In genomic region chr5:124353726-124354547, GRCm38 (mm10) we compare ENCODE assay signal across 8 mouse cellular contexts. TPM values are rescaled to one million over a fixed set of nuclear protein-coding genes. Genes with fewer than 3 reads are reported as not detected.
DNase-seq lines count a peak whose midpoint lies in the region; ATAC-seq and TF ChIP-seq lines count a peak whose summit lies in the region.

No protein-coding gene starts in this region.

- H3K9me3 ChIP-seq in heart, postnatal 0 days (replicated peaks; ENCODE audit: control insufficient read depth, low read length) = no peaks in the 10 kb centered on the region
- H3K9me3 ChIP-seq in megakaryocyte, embryonic 14.5 days = no peaks in the 10 kb centered on the region

- TF ChIP-seq POLR2A in embryonic fibroblast, embryonic 13.5 days (IDR thresholded peaks at IDR 0.05; ENCODE audit: low read depth, low read length) = peak; percentile 23; the same call in 1 of the 2 replicates
- no peak; the same call in 1 of the 2 replicates for TF ChIP-seq POLR2A in small intestine, adult 2 months (IDR thresholded peaks at IDR 0.05; ENCODE audit: low read depth, low read length)

- ATAC-seq in heart, postnatal 0 days (ENCODE audit: insufficient read depth, low read depth) = peak; percentile 33
- ATAC-seq in monocyte, adult 5-6 weeks (replicated peaks; ENCODE audit: insufficient number of reproducible peaks, low FRiP score, low TSS enrichment, poor library complexity, severe bottlenecking) = no peak

- H3K9ac ChIP-seq in heart, postnatal 0 days (replicated peaks; ENCODE audit: low read depth, low read length) = peak overlapping the region; percentile 98

- TF ChIP-seq EP300 in heart, postnatal 0 days (IDR thresholded peaks at IDR 0.05; ENCODE audit: low read depth) = no peak

- DNase-seq in CD4-positive helper T cell, adult 2 months (ENCODE audit: low read depth, low spot score) = peak; percentile 78
- DNase-seq in adrenal gland, adult 18-20 months (ENCODE audit: low spot score in 2 of 2) = peak; percentile 64 to 70
- peak; percentile 62 for DNase-seq in heart, postnatal 0 days (ENCODE audit: low spot score)
- DNase-seq in kidney, postnatal 25 days = peak; percentile 54 to 78

- H3K36me3 ChIP-seq in heart, postnatal 0 days (replicated peaks; ENCODE audit: control insufficient read depth, insufficient read depth, low read length) = peaks cover 10% of the 10 kb centered on the region
- H3K36me3 ChIP-seq in megakaryocyte, embryonic 14.5 days (replicated peaks; ENCODE audit: low read length) = peaks cover 13% of the 10 kb centered on the region
- peaks cover 4% of the 10 kb centered on the region; the same call in 1 of the 2 replicates for H3K36me3 ChIP-seq in small intestine, adult 2 months (ENCODE audit: control insufficient read depth, insufficient read depth, low read length)

- WGBS in heart, postnatal 0 days = 0% methylated on average over 53 of the region's 132 CpGs
- WGBS in small intestine, adult 2 months = 2% methylated on average over 65 of the region's 132 CpGs

- no peak for TF ChIP-seq CTCF in embryonic fibroblast, embryonic 13.5 days (IDR thresholded peaks at IDR 0.05; ENCODE audit: borderline replicate concordance, insufficient read depth, low read length)
- peak; percentile 53 for TF ChIP-seq CTCF in heart, postnatal 0 days (IDR thresholded peaks at IDR 0.05; ENCODE audit: low read depth)
- no peak for TF ChIP-seq CTCF in small intestine, adult 2 months (IDR thresholded peaks at IDR 0.05; ENCODE audit: extremely low read depth, insufficient read length, insufficient replicate concordance, low read depth, low read length)

- H3K4me1 ChIP-seq in embryonic fibroblast, embryonic 13.5 days (ENCODE audit: control insufficient read depth, insufficient read depth, low read length) = peaks cover 9% of the 10 kb centered on the region; the same call in 1 of the 2 replicates
- H3K4me1 ChIP-seq in heart, postnatal 0 days (ENCODE audit: control insufficient read depth, insufficient read depth) = peaks cover 13% of the 10 kb centered on the region
- H3K4me1 ChIP-seq in megakaryocyte, embryonic 14.5 days = peaks cover 51% of the 10 kb centered on the region
- H3K4me1 ChIP-seq in small intestine, adult 2 months (ENCODE audit: control insufficient read depth, insufficient read depth, insufficient read length, low read length) = peaks cover 14% of the 10 kb centered on the region

- no peaks in the 10 kb centered on the region for H3K27me3 ChIP-seq in heart, postnatal 0 days (ENCODE audit: control insufficient read depth, insufficient read depth, low read length)
- no peaks in the 10 kb centered on the region for H3K27me3 ChIP-seq in megakaryocyte, embryonic 14.5 days (replicated peaks)
- no peaks in the 10 kb centered on the region for H3K27me3 ChIP-seq in small intestine, adult 2 months (ENCODE audit: control insufficient read depth, insufficient read depth, low read length)

- H3K4me3 ChIP-seq in embryonic fibroblast, embryonic 13.5 days (ENCODE audit: insufficient read depth, low read length) = peak overlapping the region; percentile 85
- peak overlapping the region; percentile 99 for H3K4me3 ChIP-seq in heart, postnatal 0 days (ENCODE audit: low read depth, low read length)
- H3K4me3 ChIP-seq in megakaryocyte, embryonic 14.5 days (replicated peaks) = peak overlapping the region; percentile 94
- peak overlapping the region; percentile 92 for H3K4me3 ChIP-seq in small intestine, adult 2 months (ENCODE audit: low read depth, low read length)

- peak overlapping the region; percentile 53 for H3K27ac ChIP-seq in embryonic fibroblast, embryonic 13.5 days (ENCODE audit: insufficient read depth, low read length)
- H3K27ac ChIP-seq in heart, postnatal 0 days (ENCODE audit: low read depth) = peak overlapping the region; percentile 98
- H3K27ac ChIP-seq in small intestine, adult 2 months (ENCODE audit: insufficient read depth, low read depth, low read length) = peak overlapping the region; percentile 74

- H3K4me2 ChIP-seq in heart, postnatal 0 days (ENCODE audit: low read depth, low read length) = peak overlapping the region; percentile 86

RNA-seq across cellular contexts. Expression of gene Cdk2ap1, which starts 8.9 kb away (rescaled TPM):
- total RNA-seq in adrenal gland, adult 18-20 months (2021) = 100 to 1,000 TPM; 153 to 174 TPM
- polyA plus RNA-seq in embryonic fibroblast, embryonic 13.5 days (2011; ENCODE audit: insufficient read length, low read depth, missing spikeins) = 179 and 242 TPM in 2 replicates
- total RNA-seq in heart, postnatal 0 days (2014; rRNA removed; ENCODE audit: low replicate concordance) = 113 and 180 TPM in 2 replicates
- 23.2 and 26.6 TPM in 2 replicates for polyA plus RNA-seq in heart, postnatal 0 days (2015; fragmentation: Nextera tagmentation; extraction: Ambion mirVana)
- polyA plus RNA-seq in megakaryocyte, embryonic 14.5 days (2012; ENCODE audit: insufficient read depth, low replicate concordance) = 125 and 160 TPM in 2 replicates
- 27.4 and 52.8 TPM in 2 replicates for polyA plus RNA-seq in small intestine, adult 2 months (2012; rRNA removed)
- total RNA-seq in monocyte, adult 5-6 weeks (2017) = 91.4 to 168 TPM (median 101 TPM) in 3 replicates

RNA-seq across cellular contexts. Expression of gene 2810006K23Rik, which starts 26.0 kb away (rescaled TPM):
- 10 to 100 TPM; 12.9 to 13.4 TPM for total RNA-seq in adrenal gland, adult 18-20 months (2021)
- polyA plus RNA-seq in embryonic fibroblast, embryonic 13.5 days (2011; ENCODE audit: insufficient read length, low read depth, missing spikeins) = 11.8 and 12.9 TPM in 2 replicates
- 13.2 and 20.0 TPM in 2 replicates for total RNA-seq in heart, postnatal 0 days (2014; rRNA removed; ENCODE audit: low replicate concordance)
- polyA plus RNA-seq in heart, postnatal 0 days (2015; fragmentation: Nextera tagmentation; extraction: Ambion mirVana) = 12.4 and 14.9 TPM in 2 replicates
- polyA plus RNA-seq in megakaryocyte, embryonic 14.5 days (2012; ENCODE audit: insufficient read depth, low replicate concordance) = 1.7 and 5.7 TPM in 2 replicates
- polyA plus RNA-seq in small intestine, adult 2 months (2012; rRNA removed) = 1.5 and 1.9 TPM in 2 replicates
- total RNA-seq in monocyte, adult 5-6 weeks (2017) = 4.0 to 18.6 TPM (median 6.7 TPM) in 3 replicates

RNA-seq across cellular contexts. Expression of gene Mphosph9, which starts 26.2 kb away (rescaled TPM):
- 1 to 10 TPM; 5.7 to 7.6 TPM for total RNA-seq in adrenal gland, adult 18-20 months (2021)
- 9.4 and 15.0 TPM in 2 replicates for polyA plus RNA-seq in embryonic fibroblast, embryonic 13.5 days (2011; ENCODE audit: insufficient read length, low read depth, missing spikeins)
- total RNA-seq in heart, postnatal 0 days (2014; rRNA removed; ENCODE audit: low replicate concordance) = 10.5 and 12.2 TPM in 2 replicates
- 4.4 and 5.3 TPM in 2 replicates for polyA plus RNA-seq in heart, postnatal 0 days (2015; fragmentation: Nextera tagmentation; extraction: Ambion mirVana)
- 1.8 TPM in 1 of 2 replicates, not detected in the other for polyA plus RNA-seq in megakaryocyte, embryonic 14.5 days (2012; ENCODE audit: insufficient read depth, low replicate concordance)
- 0.76 and 1.4 TPM in 2 replicates for polyA plus RNA-seq in small intestine, adult 2 months (2012; rRNA removed)
- total RNA-seq in monocyte, adult 5-6 weeks (2017) = 8.3 to 21.1 TPM (median 12.8 TPM) in 3 replicates
